Mouse (Mus musculus): ENCODE data around the gene Slc12a5.
A peak's percentile ranks its signal among the peaks of the same experiment; 100 is the strongest.

Gene Slc12a5

GRCm38 (mm10) chr2:164947930-164948329 lies 12.7 kb upstream of the Slc12a5 start:
- DNase-seq: no peak

DNA sequence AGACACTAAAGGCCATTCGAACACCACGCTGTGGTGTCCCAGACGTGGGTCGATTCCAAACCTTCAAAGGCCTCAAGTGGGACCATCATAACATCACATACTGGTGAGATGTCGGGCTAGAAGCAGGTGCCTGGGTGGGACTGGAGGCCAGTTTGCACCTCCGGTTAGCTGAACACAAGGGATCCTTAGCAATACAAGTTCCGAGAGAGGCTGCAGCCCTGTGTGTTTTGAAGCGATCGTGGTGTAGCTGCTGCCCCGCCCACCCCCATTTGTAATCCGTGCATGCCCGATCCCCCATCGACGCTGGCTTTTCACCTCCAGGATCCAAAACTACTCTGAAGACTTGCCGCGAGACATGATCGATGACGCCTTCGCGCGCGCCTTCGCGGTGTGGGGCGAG lies 11.6 kb upstream of the Slc12a5 start:
- DNase-seq: no peak

- DNase-seq: no peak
Observed at GRCm38 (mm10) chr2:164950501-164950900, 10.1 kb upstream of the Slc12a5 start.

GRCm38 (mm10) chr2:164951745-164952144 lies 8.9 kb upstream of the Slc12a5 start:
- no peak for DNase-seq

- no peak for DNase-seq
Observed at GRCm38 (mm10) chr2:164952448-164952847, 8.2 kb upstream of the Slc12a5 start.

DNA sequence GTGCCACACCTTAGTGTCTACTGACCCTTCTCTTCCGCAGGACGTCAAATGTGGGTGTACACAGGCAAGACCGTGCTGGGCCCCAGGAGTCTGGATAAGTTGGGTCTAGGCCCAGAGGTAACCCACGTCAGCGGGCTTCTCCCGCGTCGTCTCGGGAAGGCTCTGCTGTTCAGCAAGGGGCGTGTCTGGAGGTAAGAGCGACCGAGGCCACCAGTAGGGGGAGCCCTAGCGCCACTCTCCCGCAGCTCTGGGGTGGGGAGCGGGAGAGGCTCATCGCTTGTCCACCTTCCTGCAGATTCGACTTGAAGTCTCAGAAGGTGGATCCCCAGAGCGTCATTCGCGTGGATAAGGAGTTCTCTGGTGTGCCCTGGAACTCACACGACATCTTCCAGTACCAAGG lies 7.4 kb upstream of the Slc12a5 start:
- DNase-seq: peak; percentile 40

- DNase-seq: no peak
Observed at GRCm38 (mm10) chr2:164955725-164956124, 4.9 kb upstream of the Slc12a5 start.

DNA sequence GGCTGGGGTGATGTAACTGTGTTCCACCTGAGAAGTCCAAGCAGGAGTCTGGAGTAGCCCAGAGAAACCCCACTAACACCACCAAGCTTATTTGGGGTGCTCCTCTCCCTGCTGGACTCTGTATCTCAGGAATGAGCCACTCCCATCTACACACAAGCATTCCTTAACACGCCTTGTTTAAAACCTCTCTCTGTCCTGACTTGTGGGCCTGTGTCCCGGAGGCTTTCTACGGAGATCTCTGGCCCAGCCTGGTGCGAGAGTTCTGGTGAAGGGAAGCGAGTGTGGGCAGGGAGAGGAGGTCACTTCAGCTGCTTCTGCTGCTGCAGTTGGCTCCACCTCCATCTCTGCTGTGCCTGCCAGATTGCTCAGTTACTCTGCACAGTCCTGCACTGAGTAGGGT lies 4.4 kb upstream of the Slc12a5 start:
- DNase-seq: no peak

GRCm38 (mm10) chr2:164957548-164958315 lies 2.9 kb upstream of the Slc12a5 start:
- no peak for DNase-seq

- peak; percentile 43 for DNase-seq
Observed at GRCm38 (mm10) chr2:164961506-164962182, 1.0 kb downstream of the Slc12a5 start.

- no peak for DNase-seq
Observed at GRCm38 (mm10) chr2:164962183-164962580, 1.6 kb downstream of the Slc12a5 start.

DNA sequence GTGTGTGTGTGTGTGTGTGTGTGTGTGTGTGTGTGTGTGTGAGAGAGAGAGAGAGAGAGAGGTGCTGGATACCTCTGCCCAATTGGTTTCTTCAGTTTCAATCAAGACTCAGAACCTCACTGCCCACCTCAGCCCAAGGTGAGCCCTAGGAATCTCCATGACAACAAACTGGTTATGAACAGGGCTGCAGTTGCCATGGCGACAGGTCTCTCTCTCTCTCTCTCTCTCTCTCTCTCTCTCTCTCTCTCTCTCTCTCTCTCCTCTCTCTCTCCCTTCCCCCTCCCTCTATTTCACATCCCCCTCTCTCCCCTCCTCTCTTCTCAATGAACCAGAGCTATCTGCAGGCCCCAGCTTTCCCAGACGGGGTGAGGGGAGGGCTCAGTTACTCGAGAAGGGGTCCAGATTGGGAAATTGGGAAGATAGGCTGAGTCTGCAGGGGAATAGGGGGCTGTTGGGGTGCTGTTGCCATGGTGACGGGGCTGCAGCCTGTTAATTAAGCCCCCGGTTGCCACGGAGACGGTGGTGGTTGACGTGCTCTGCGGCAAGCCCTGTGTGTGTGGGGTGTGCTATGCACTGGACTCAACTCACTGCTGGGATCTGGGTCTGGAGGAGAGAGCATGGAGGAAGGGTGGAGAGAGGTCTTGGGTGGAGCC lies 3.8 kb downstream of the Slc12a5 start:
- no peak for DNase-seq

DNA sequence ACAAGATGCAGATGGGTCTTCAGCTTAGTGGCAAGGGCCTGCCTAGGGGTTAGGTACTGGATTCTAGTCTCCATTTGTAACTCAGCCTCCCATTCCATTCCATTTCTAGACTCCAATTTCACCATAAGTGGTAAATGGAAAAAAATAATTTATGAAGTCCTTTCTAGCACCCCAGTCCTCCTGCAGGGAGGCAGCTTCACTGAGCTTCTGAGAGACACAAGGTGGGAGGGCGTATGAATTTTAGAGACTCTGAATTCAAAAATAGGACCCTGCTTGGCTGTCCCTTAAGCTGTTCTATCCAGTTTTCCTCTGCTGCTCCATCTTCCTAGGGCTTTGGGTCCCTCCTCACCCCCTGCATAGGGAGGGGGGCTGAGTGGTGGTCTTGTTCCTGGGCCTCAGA lies 4.4 kb downstream of the Slc12a5 start:
- DNase-seq: no peak

GRCm38 (mm10) chr2:164966381-164966780 lies 5.8 kb downstream of the Slc12a5 start:
- no peak for DNase-seq

DNA sequence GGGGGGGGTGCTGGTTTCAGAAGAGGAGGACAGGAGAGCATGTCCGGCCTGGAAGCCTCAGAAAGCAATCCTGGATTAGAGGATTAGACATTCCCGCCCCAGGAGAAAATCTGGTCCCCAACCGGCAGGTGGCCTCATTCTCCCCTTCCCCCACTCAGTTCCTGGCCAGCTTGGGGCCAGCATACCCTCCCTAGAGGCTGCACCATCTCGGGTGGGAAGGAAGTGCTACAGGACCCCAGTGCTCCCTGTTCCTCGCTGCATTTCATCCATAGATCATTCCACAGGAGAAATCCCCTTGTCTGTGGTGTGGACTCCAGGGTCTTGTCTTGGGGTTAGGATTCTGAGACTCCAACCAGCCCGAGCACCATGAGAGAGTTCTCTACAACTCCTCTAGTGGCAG lies 6.6 kb downstream of the Slc12a5 start:
- no peak for DNase-seq

DNA sequence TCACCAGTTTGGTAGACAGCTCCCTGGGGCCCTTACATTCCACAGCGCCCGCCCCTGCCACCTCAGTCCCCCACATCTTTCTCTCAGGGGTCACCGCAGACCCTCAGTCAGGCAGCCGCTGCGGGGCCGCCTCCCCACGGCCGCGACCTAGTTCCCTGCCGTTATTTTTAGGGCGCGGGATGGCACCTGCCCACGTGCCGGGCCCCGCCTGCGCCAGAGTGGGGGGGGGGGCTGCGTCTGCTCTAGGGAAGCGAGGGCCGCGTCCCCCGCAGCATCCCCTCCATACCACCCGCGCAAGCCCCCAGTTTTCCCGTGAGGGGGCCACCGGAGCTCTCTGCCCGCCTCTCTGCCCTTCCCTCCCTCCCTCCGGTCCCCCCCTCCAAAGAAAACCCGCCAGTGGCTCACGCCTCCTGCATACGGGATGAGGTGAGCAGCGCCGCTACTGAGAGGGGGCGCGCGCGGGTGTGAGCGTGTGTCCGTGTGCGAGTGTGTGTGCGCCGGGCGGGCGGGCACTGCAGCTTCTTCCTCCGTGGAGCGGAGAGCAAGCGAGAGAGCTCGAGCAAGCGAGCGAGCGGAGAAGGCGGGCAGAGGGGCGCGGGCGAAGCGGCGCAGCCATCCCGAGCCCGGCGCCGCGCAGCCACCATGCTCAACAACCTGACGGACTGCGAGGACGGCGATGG lies 7.3 kb downstream of the Slc12a5 start:
- no peak for DNase-seq

DNA sequence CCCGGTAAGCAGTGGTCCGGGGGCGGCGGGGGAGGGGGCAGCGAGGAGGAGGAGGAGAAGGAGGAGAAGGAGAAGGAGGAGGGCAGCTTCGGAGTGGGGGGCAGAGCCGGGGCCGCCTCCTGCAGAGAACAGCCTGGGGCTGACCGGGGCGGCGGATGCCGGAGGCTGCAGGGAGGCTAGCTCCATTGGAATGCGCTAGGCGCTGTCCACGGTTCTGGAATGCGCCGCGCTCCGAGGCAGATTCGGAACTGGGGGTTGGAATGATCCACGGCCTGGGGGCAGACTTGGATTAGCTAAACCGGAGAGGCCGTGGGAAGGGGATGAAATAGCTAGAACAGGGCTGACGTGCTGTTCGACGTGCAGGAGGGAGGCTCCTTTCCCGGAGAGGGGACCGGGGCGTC lies 7.8 kb downstream of the Slc12a5 start:
- DNase-seq: peak; percentile 19

DNA sequence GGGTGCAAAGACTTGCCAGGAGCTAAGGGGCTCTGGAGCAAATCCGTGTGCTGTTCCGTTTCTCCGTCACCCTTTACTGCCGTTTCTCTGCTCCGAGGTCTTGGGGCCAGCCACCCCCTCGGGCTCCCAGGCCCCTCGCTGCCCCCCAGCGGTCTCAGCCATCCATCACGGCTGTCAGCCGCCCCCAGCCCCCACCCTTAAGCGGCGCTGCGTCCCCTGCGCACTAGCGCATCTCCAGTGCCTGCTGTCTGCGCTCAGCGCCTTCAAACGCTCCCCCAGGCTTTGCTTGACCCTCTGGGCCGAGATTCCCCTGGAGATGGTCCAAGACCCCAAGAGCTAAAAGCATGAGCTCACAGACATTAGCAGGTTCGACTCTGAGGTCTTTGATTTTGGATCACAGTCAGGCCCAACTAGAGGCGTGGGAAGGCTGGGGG lies 8.8 kb downstream of the Slc12a5 start:
- no peak for DNase-seq

GRCm38 (mm10) chr2:164970631-164971196 lies 10.1 kb downstream of the Slc12a5 start:
- no peak for DNase-seq

DNA sequence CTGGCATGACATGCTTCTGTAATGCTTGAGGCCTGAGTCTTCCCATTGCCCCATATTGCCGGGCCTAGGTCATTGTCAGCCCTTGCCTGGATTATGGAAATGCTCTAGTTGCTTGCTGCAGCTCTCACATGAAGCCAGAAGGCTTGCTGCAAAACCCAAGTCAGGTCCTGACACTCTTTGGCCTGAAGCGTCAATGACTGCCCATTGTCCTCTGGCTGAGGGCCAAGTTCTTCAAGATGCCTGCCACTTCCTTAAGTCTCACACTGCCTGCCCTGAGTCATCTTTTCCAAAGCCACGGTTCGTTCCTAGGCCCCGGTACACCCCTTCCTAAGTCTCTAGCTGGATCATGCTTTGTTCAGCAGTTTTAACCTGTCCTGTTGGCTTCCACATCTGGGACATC lies 12.0 kb downstream of the Slc12a5 start:
- DNase-seq: no peak

- no peak for DNase-seq
Observed at GRCm38 (mm10) chr2:164975611-164976010, 15.0 kb downstream of the Slc12a5 start.

GRCm38 (mm10) chr2:164979749-164980148 lies 19.1 kb downstream of the Slc12a5 start:
- no peak for DNase-seq

GRCm38 (mm10) chr2:164985962-164986361 lies 25.4 kb downstream of the Slc12a5 start:
- no peak for DNase-seq

All from kidney, adult 11 months (tissue).